Mouse (Mus musculus) liver, embryonic 12.5 days (tissue): Measurements from ENCODE around the gene Hdac7. TPM values are rescaled to one million over a fixed set of nuclear protein-coding genes. Genes with fewer than 3 reads are reported as not detected.
A peak's percentile ranks its signal among the peaks of the same experiment; 100 is the strongest.

ENCODE experiments used
- ATAC-seq: fragments of 200-750 bp; cut with Nextera tagmentation; 2 replicates; pipeline ENCODE4 v1.8.0; 2017; ENCODE audit warnings: moderate number of reproducible peaks, mild to moderate bottlenecking, moderate library complexity
- H3K27ac ChIP-seq: fragments of 300-500 bp; sonication (generic); 2 replicates; pipeline ENCODE4 v1.5.1; 2016; ENCODE audit warnings: mild to moderate bottlenecking
- H3K27me3 ChIP-seq: fragments of 300-500 bp; sonication (generic); replicated peaks from 2 replicates; pipeline ENCODE4 v1.6.1; 2016; ENCODE audit warnings: mild to moderate bottlenecking, moderate library complexity
- H3K36me3 ChIP-seq: fragments of 300-500 bp; sonication (generic); 2 replicates; pipeline ENCODE4 v1.6.1; 2016; ENCODE audit warnings: mild to moderate bottlenecking, moderate library complexity
- H3K4me1 ChIP-seq: fragments of 300-500 bp; sonication (generic); 2 replicates; pipeline ENCODE4 v1.6.1; 2016
- H3K4me2 ChIP-seq: fragments of 300-500 bp; sonication (generic); 2 replicates; pipeline ENCODE4 v1.6.1; 2016; ENCODE audit warnings: mild to moderate bottlenecking, moderate library complexity
- H3K4me3 ChIP-seq: fragments of 300-500 bp; sonication (generic); 2 replicates; pipeline ENCODE4 v1.5.1; 2016; ENCODE audit warnings: mild to moderate bottlenecking, moderate library complexity
- H3K9ac ChIP-seq: fragments of 300-500 bp; sonication (generic); 2 replicates; pipeline ENCODE4 v1.6.1; 2016; ENCODE audit warnings: mild to moderate bottlenecking, moderate library complexity
- H3K9me3 ChIP-seq: fragments of 300-500 bp; sonication (generic); replicated peaks from 2 replicates; pipeline ENCODE4 v1.6.1; 2016; ENCODE audit warnings: mild to moderate bottlenecking, moderate library complexity
- WGBS: fragments of 180-500 bp; shearing (Covaris S2); methylation state at CpG from one replicate; pipeline ENCODE4 v1.1.7; 2016; ENCODE audit not compliant: insufficient replicate concordance; 5-methylcytosine and 5-hydroxymethylcytosine counted together
- polyA plus RNA-seq: library from polyadenylated mRNA; unstranded; fragments of >200 nt; fragmentation: Nextera tagmentation; extraction: Ambion mirVana; gene quantifications from 2 replicates; pipeline ENCODE4 v1.2.1, GENCODE M21; 2016

Hdac7 gene
- polyA plus RNA-seq, 1 experiment from 2014 or later = 14.3 TPM

GRCm38 (mm10) chr15:97810399-97810798 lies 33.9 kb downstream of the Hdac7 start:
- no peak overlapping the region for H3K27ac ChIP-seq
- no peak overlapping the region for H3K4me2 ChIP-seq
- H3K27me3 ChIP-seq = no peaks in the 10 kb centered on the region
- H3K9ac ChIP-seq = no peak overlapping the region
- H3K4me1 ChIP-seq = peaks cover 11% of the 10 kb centered on the region
- H3K4me3 ChIP-seq = no peak overlapping the region
- ATAC-seq = no peak
- peaks cover 55% of the 10 kb centered on the region for H3K36me3 ChIP-seq
- H3K9me3 ChIP-seq = no peaks in the 10 kb centered on the region
- WGBS = 84% methylated on average over 5 of the region's 5 CpGs

GRCm38 (mm10) chr15:97809942-97810341 lies 34.4 kb downstream of the Hdac7 start:
- H3K27ac ChIP-seq = no peak overlapping the region
- peaks cover 6% of the 10 kb centered on the region for H3K4me1 ChIP-seq
- H3K9me3 ChIP-seq = no peaks in the 10 kb centered on the region
- WGBS = 80% methylated on average over 5 of the region's 5 CpGs
- ATAC-seq = no peak
- H3K27me3 ChIP-seq = no peaks in the 10 kb centered on the region
- H3K9ac ChIP-seq = no peak overlapping the region
- peaks cover 57% of the 10 kb centered on the region for H3K36me3 ChIP-seq
- H3K4me2 ChIP-seq = no peak overlapping the region
- no peak overlapping the region for H3K4me3 ChIP-seq

- 83% methylated on average over 14 of the region's 14 CpGs for WGBS
- Histone ChIP-seq H3K9ac (no peak overlapping the region), H3K4me2 (no peak overlapping the region), H3K4me3 (no peak overlapping the region), H3K4me1 (no peaks in the 10 kb centered on the region), H3K27me3 (no peaks in the 10 kb centered on the region), H3K36me3 (peaks cover 60% of the 10 kb centered on the region), H3K27ac (no peak overlapping the region), H3K9me3 (no peaks in the 10 kb centered on the region)
- no peak for ATAC-seq
Measured at GRCm38 (mm10) chr15:97809206-97809605, 35.1 kb downstream of the Hdac7 start.

- Histone ChIP-seq H3K4me3 (no peak overlapping the region), H3K4me1 (no peaks in the 10 kb centered on the region), H3K36me3 (peaks cover 63% of the 10 kb centered on the region), H3K9ac (no peak overlapping the region), H3K27me3 (no peaks in the 10 kb centered on the region), H3K27ac (no peak overlapping the region), H3K9me3 (no peaks in the 10 kb centered on the region), H3K4me2 (no peak overlapping the region)
- 88% methylated on average over 14 of the region's 14 CpGs for WGBS
- no peak for ATAC-seq
Measured at GRCm38 (mm10) chr15:97808532-97808931, 35.8 kb downstream of the Hdac7 start.

GRCm38 (mm10) chr15:97807867-97808266 lies 36.4 kb downstream of the Hdac7 start:
- ATAC-seq = no peak
- no peak overlapping the region for H3K4me3 ChIP-seq
- no peak overlapping the region for H3K9ac ChIP-seq
- peaks cover 65% of the 10 kb centered on the region for H3K36me3 ChIP-seq
- no peaks in the 10 kb centered on the region for H3K9me3 ChIP-seq
- no peak overlapping the region for H3K27ac ChIP-seq
- WGBS = 80% methylated on average over 12 of the region's 12 CpGs
- H3K27me3 ChIP-seq = no peaks in the 10 kb centered on the region
- H3K4me2 ChIP-seq = no peak overlapping the region
- H3K4me1 ChIP-seq = no peaks in the 10 kb centered on the region

- H3K27me3 ChIP-seq = no peaks in the 10 kb centered on the region
- WGBS = 71% methylated on average over 13 of the region's 13 CpGs
- H3K27ac ChIP-seq = no peak overlapping the region
- H3K4me3 ChIP-seq = no peak overlapping the region
- no peaks in the 10 kb centered on the region for H3K9me3 ChIP-seq
- no peak overlapping the region for H3K4me2 ChIP-seq
- H3K36me3 ChIP-seq = peaks cover 75% of the 10 kb centered on the region
- no peak overlapping the region for H3K9ac ChIP-seq
- ATAC-seq = no peak; the same call in 1 of the 2 replicates
- no peaks in the 10 kb centered on the region; the same call in 1 of the 2 replicates for H3K4me1 ChIP-seq
Measured at GRCm38 (mm10) chr15:97802575-97802974, 41.7 kb downstream of the Hdac7 start.

- peaks cover 75% of the 10 kb centered on the region for H3K36me3 ChIP-seq
- WGBS = 74% methylated on average over 7 of the region's 7 CpGs
- ATAC-seq = no peak
Measured at GRCm38 (mm10) chr15:97801811-97802210, 42.5 kb downstream of the Hdac7 start.

GRCm38 (mm10) chr15:97800853-97801252 lies 43.4 kb downstream of the Hdac7 start:
- Histone ChIP-seq H3K4me1 (no peaks in the 10 kb centered on the region; the same call in 1 of the 2 replicates), H3K27me3 (no peaks in the 10 kb centered on the region), H3K9ac (no peak overlapping the region), H3K4me2 (no peak overlapping the region), H3K27ac (no peak overlapping the region), H3K9me3 (no peaks in the 10 kb centered on the region), H3K36me3 (peaks cover 76% of the 10 kb centered on the region), H3K4me3 (no peak overlapping the region)
- 79% methylated on average over 12 of the region's 13 CpGs for WGBS
- ATAC-seq = no peak

More at GRCm38 (mm10) chr15:97801811-97802210, 42.5 kb downstream of the Hdac7 start:
- no peaks in the 10 kb centered on the region for H3K9me3 ChIP-seq
- H3K4me2 ChIP-seq = no peak overlapping the region
- no peak overlapping the region for H3K27ac ChIP-seq
- H3K4me1 ChIP-seq = no peaks in the 10 kb centered on the region; the same call in 1 of the 2 replicates
- H3K4me3 ChIP-seq = no peak overlapping the region
- no peak overlapping the region for H3K9ac ChIP-seq
- H3K27me3 ChIP-seq = no peaks in the 10 kb centered on the region

- no peak overlapping the region for H3K4me3 ChIP-seq
- WGBS = 86% methylated on average over 11 of the region's 11 CpGs
Measured at GRCm38 (mm10) chr15:97799446-97799845, 44.9 kb downstream of the Hdac7 start.

GRCm38 (mm10) chr15:97798134-97798533 lies 46.2 kb downstream of the Hdac7 start:
- 72% methylated on average over 17 of the region's 17 CpGs for WGBS
- H3K27ac ChIP-seq = no peak overlapping the region
- H3K4me1 ChIP-seq = no peaks in the 10 kb centered on the region; the same call in 1 of the 2 replicates
- H3K9ac ChIP-seq = no peak overlapping the region
- H3K4me3 ChIP-seq = no peak overlapping the region
- H3K27me3 ChIP-seq = no peaks in the 10 kb centered on the region
- H3K36me3 ChIP-seq = peaks cover 95% of the 10 kb centered on the region
- no peak overlapping the region for H3K4me2 ChIP-seq
- no peaks in the 10 kb centered on the region for H3K9me3 ChIP-seq
- ATAC-seq = peak; percentile 21

More at GRCm38 (mm10) chr15:97799446-97799845, 44.9 kb downstream of the Hdac7 start:
- Histone ChIP-seq H3K36me3 (peaks cover 85% of the 10 kb centered on the region), H3K9ac (no peak overlapping the region), H3K27me3 (no peaks in the 10 kb centered on the region), H3K4me1 (no peaks in the 10 kb centered on the region; the same call in 1 of the 2 replicates), H3K27ac (no peak overlapping the region), H3K4me2 (no peak overlapping the region), H3K9me3 (no peaks in the 10 kb centered on the region)
- no peak for ATAC-seq

- no peak overlapping the region for H3K4me3 ChIP-seq
- H3K27me3 ChIP-seq = no peaks in the 10 kb centered on the region
- WGBS = 84% methylated on average over 17 of the region's 17 CpGs
- no peak for ATAC-seq
- no peaks in the 10 kb centered on the region; the same call in 1 of the 2 replicates for H3K4me1 ChIP-seq
- no peak overlapping the region for H3K27ac ChIP-seq
- no peak overlapping the region for H3K4me2 ChIP-seq
- H3K36me3 ChIP-seq = peaks cover 96% of the 10 kb centered on the region
- H3K9ac ChIP-seq = no peak overlapping the region
- no peaks in the 10 kb centered on the region for H3K9me3 ChIP-seq
Measured at GRCm38 (mm10) chr15:97796674-97797310, 47.5 kb downstream of the Hdac7 start.

- no peaks in the 10 kb centered on the region for H3K9me3 ChIP-seq
- H3K27me3 ChIP-seq = no peaks in the 10 kb centered on the region
- no peak overlapping the region for H3K4me3 ChIP-seq
- H3K4me1 ChIP-seq = no peaks in the 10 kb centered on the region; the same call in 1 of the 2 replicates
- no peak overlapping the region for H3K9ac ChIP-seq
- H3K36me3 ChIP-seq = peaks cover 97% of the 10 kb centered on the region
- H3K27ac ChIP-seq = no peak overlapping the region
- no peak for ATAC-seq
- 86% methylated on average over 10 of the region's 10 CpGs for WGBS
- H3K4me2 ChIP-seq = no peak overlapping the region
Measured at GRCm38 (mm10) chr15:97795559-97796235, 48.6 kb downstream of the Hdac7 start.
